Comparison of ENCODE assay signal across 22 mouse cellular contexts in genomic region chr17:5764270-5764669, GRCm38 (mm10).
DNase-seq lines count a peak whose midpoint lies in the region; ATAC-seq and TF ChIP-seq lines count a peak whose summit lies in the region.
"Had no signal": no experiment of that assay in that cellular context is flagged by ENCODE, and none has a peak within 500 bp of the region (broad histone marks: within the 10 kb centered on the region; RNA-seq: fewer than 3 reads in every experiment).

No protein-coding gene starts in this region.

- peaks cover 2% of the 10 kb centered on the region; the same call in 1 of the 2 replicates for H3K9me3 ChIP-seq in kidney, embryonic 14.5 days (ENCODE audit: control insufficient read depth, low read length)
- no peaks in the 10 kb centered on the region for H3K9me3 ChIP-seq in stomach, postnatal 0 days (ENCODE audit: control insufficient read depth, low read length)
- H3K9me3 ChIP-seq: forebrain, embryonic 10.5 days; heart, embryonic 13.5 days had no signal

- no peak for TF ChIP-seq CTCF in C2C12 (IDR thresholded peaks at IDR 0.05; ENCODE audit: control insufficient read depth, insufficient read depth, insufficient read length)
- TF ChIP-seq CTCF in stomach, postnatal 0 days (IDR thresholded peaks at IDR 0.05; ENCODE audit: low read depth), result no peak

- no peak overlapping the region; the same call in 1 of the 2 replicates for H3K27ac ChIP-seq in kidney, embryonic 14.5 days (ENCODE audit: low read depth, low read length)
- H3K27ac ChIP-seq in stomach, postnatal 0 days (replicated peaks), result no peak overlapping the region
- H3K27ac ChIP-seq: forebrain, embryonic 10.5 days; heart, adult 2 months; heart, embryonic 13.5 days had no signal

- H3K79me2 ChIP-seq in C2C12 (ENCODE audit: control insufficient read depth, insufficient read depth), result no peaks in the 10 kb centered on the region

- H3K79me3 ChIP-seq in C2C12 (ENCODE audit: low read depth), result no peaks in the 10 kb centered on the region

- WGBS in kidney, embryonic 14.5 days, result 29% methylated on average over 5 of the region's 5 CpGs
- 62% methylated on average over 5 of the region's 5 CpGs for WGBS in stomach, postnatal 0 days

- DNase-seq in adrenal gland, adult 2 months, result peak; percentile 62
- DNase-seq in adrenal gland, postnatal 25 days, result no peak
- no peak for DNase-seq in kidney, adult 11 months
- DNase-seq in adipocyte (ENCODE audit: low spot score), result peak; percentile 91
- DNase-seq in stomach, postnatal 0 days (ENCODE audit: low spot score), result no peak
- DNase-seq in left cerebral cortex, adult 11 months (ENCODE audit: low spot score), result no peak
- DNase-seq: cerebellum, adult 11-12 months; cerebellum, postnatal 14 days; gastrocnemius, postnatal 25 days; heart, adult 2 months; heart, postnatal 14 days; kidney, adult 8-10 months; liver, postnatal 0 days; right cerebral cortex, postnatal 14 days; spleen, adult 18-20 months; thymus, postnatal 25 days had no signal

- H3K9ac ChIP-seq in kidney, embryonic 14.5 days (ENCODE audit: low read depth, low read length), result no peak overlapping the region
- no peak overlapping the region for H3K9ac ChIP-seq in stomach, postnatal 0 days (ENCODE audit: low read length)
- H3K9ac ChIP-seq: heart, embryonic 13.5 days; liver, postnatal 0 days had no signal

- H3K36me3 ChIP-seq in kidney, embryonic 14.5 days (ENCODE audit: control insufficient read depth, insufficient read depth, low read length), result no peaks in the 10 kb centered on the region
- no peaks in the 10 kb centered on the region for H3K36me3 ChIP-seq in C2C12 (ENCODE audit: control insufficient read depth, insufficient read depth)
- no peaks in the 10 kb centered on the region for H3K36me3 ChIP-seq in stomach, postnatal 0 days (ENCODE audit: control insufficient read depth, insufficient read depth, low read length)
- H3K36me3 ChIP-seq: forebrain, embryonic 10.5 days; heart, embryonic 13.5 days had no signal

- peak; percentile 77 for ATAC-seq in kidney, embryonic 14.5 days (ENCODE audit: low FRiP score, low TSS enrichment)
- ATAC-seq in stomach, postnatal 0 days (ENCODE audit: low FRiP score, low TSS enrichment), result no peak
- ATAC-seq: liver, postnatal 0 days; lung, postnatal 0 days had no signal

- H3K4me1 ChIP-seq in kidney, embryonic 14.5 days (ENCODE audit: control insufficient read depth, insufficient read depth, low read length), result peaks cover 2% of the 10 kb centered on the region; the same call in 1 of the 2 replicates
- no peaks in the 10 kb centered on the region for H3K4me1 ChIP-seq in stomach, postnatal 0 days (replicated peaks; ENCODE audit: control insufficient read depth, insufficient read depth)

- no peaks in the 10 kb centered on the region for H3K27me3 ChIP-seq in kidney, embryonic 14.5 days (ENCODE audit: control insufficient read depth, insufficient read depth, low read length)
- no peaks in the 10 kb centered on the region for H3K27me3 ChIP-seq in C2C12 (ENCODE audit: control insufficient read depth, insufficient read depth, insufficient read length)
- no peaks in the 10 kb centered on the region for H3K27me3 ChIP-seq in stomach, postnatal 0 days (ENCODE audit: control insufficient read depth, insufficient read depth, low read length)
- H3K27me3 ChIP-seq: heart, embryonic 13.5 days had no signal

- H3K4me3 ChIP-seq in kidney, embryonic 14.5 days (ENCODE audit: low read length), result no peak overlapping the region
- H3K4me3 ChIP-seq in C2C12 (ENCODE audit: insufficient read depth, poor library complexity, severe bottlenecking), result no peak overlapping the region
- H3K4me3 ChIP-seq in stomach, postnatal 0 days (ENCODE audit: low read depth, low read length), result no peak overlapping the region
- H3K4me3 ChIP-seq: forebrain, embryonic 10.5 days; heart, adult 2 months; heart, embryonic 13.5 days had no signal

- H3ac ChIP-seq in C2C12 (ENCODE audit: control insufficient read depth, insufficient read length, low read depth), result no peak overlapping the region

- no peak overlapping the region for H3K4me2 ChIP-seq in kidney, embryonic 14.5 days (replicated peaks; ENCODE audit: low read depth, low read length)
- H3K4me2 ChIP-seq in stomach, postnatal 0 days (replicated peaks; ENCODE audit: low read depth), result no peak overlapping the region
- H3K4me2 ChIP-seq: heart, embryonic 13.5 days; midbrain, embryonic 11.5 days had no signal

- no peak for TF ChIP-seq EP300 in stomach, postnatal 0 days (optimal IDR thresholded peaks at IDR 0.05)

TF ChIP-seq in C2C12, 6 proteins besides CTCF, POLR2A, EP300 and RAD21:
- TF ChIP-seq CEBPB (IDR thresholded peaks at IDR 0.05; ENCODE audit: low read depth) (peak; percentile 22), MYOD1 (IDR thresholded peaks at IDR 0.05; ENCODE audit: control insufficient read depth, insufficient read length, low read depth) (no peak), USF1 (IDR thresholded peaks at IDR 0.05; ENCODE audit: low read depth) (peak; percentile 59)

Comparison
In these comparisons a context has a peak if more than half of its experiments do, and no peak if none do; other contexts are left out.
1. DNase-seq: peak in adrenal gland, adult 2 months (single experiment) and adipocyte (single experiment); none in adrenal gland, postnatal 25 days (single experiment), kidney, adult 11 months (single experiment), stomach, postnatal 0 days (single experiment) and left cerebral cortex, adult 11 months (single experiment).